Mouse (Mus musculus) megakaryocyte progenitor cell, adult 5-6 weeks (primary cell): ENCODE measurements around the gene Pnpla3. TPM values are rescaled to one million over a fixed set of nuclear protein-coding genes. Genes with fewer than 3 reads are reported as not detected.
"Not testable (repeated sequence)": the region's sequence is repeated elsewhere in the genome, so short reads cannot be mapped to it uniquely, and the experiment has no call there.

Source experiments
- ATAC-seq: replicated peaks from 2 replicates; pipeline ENCODE4 v1.8.0; 2016; ENCODE audit warnings: mild to moderate bottlenecking, moderate TSS enrichment, inconsistent platforms; ENCODE audit not compliant: poor library complexity
- total RNA-seq, 2 experiments: library from RNA; stranded (forward) in 1 of 2; stranded (reverse) in 1 of 2; fragments of 157-497, 149-512 nt in 1 of 2; fragments of 200-1000 nt in 1 of 2; gene quantifications; 2 replicates each; pipeline versions ENCODE4 v1.2.3 to v1.2.4; 2015 to 2017

Gene Pnpla3
- total RNA-seq (2015): not detected in 2 replicates
- not detected in 2 replicates for total RNA-seq (2017)

DNA sequence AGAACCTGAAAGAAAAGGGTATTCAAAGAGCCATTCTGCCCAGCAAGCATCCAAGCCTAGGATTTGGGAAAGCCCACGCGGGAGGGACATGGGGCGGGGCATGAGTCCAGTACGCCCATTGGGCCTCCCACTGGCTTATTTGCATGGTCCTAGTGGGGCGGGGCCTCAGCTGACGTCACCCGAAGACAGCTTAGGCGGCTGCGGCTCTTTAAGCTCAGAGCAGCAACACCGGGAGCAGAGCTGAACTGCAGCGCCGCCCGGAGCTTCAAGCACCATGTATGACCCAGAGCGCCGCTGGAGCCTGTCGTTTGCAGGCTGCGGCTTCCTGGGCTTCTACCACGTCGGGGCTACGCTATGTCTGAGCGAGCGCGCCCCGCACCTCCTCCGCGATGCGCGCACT is at the start of gene Pnpla3:
Gene Pnpla3 (plus strand): TSS at position 238 of the 400 bp plus-strand sequence.
- ATAC-seq: peak; percentile 99

GRCm38 (mm10) chr15:84120612-84121011 is 47.0 kb upstream of the Pnpla3 start:
- ATAC-seq: peak; percentile 66

DNA sequence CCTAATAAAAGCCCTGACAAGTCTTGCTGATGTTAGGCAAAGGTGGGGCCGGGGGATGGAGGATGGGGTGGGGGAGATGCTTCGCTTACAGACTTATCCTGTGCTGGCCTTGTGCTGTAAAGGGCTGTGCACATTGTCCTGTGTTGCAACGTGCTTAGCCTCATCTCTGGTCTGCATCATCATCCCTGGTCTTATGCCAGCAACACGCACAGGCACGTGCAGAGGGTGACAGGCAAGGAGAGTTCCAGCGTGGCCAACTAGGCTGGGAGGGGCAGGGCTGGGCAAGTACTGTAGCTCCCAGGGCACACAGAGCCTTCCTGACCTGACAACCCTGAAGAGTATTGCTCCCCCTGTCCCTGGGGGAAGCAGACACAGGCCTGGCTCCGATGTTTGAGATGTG is 46.6 kb upstream of the Pnpla3 start:
- no peak for ATAC-seq

DNA sequence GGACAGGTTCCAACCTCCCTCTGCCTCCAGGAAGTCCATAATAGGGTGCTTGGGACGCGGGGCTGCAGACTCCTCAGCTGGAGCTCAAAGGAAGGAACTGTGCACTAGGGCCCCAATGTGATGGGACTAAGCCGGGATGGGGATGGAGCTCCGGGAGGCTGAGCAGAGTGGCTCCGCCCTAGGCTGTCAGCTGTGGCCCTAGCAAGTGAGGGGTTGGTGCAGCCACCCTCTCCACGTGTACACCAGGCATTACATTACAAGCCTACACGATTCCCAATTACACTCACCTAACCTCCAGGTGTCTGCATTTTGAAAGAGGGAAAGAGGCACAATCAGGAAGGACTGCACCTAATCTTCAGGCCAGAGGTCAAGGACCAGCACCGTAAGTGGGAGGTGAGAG is 44.6 kb upstream of the Pnpla3 start, which contains the start of gene Pnpla5:
Gene Pnpla5 (minus strand): TSS at position 101 of the 400 bp plus-strand sequence.
- ATAC-seq: no peak

DNA sequence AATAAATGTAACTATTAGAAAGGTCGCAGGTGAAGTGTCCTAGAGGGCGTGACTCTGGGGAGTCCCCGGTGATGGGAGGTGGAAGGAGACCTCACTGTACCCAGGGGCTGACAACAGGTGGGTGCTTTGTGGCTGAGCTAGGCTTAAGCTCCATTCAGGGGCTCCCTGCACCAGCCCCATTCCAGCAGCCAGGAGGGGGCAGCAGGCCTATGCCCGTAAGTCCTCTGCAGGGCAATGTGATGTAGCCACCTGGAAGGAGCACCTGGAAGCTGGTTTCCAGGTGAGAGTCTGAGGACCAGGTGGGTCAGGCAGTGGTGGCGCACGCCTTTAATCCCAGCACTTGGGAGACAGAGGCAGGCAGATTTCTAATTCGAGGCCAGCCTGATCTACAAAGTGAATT is 43.6 kb upstream of the Pnpla3 start:
- no peak for ATAC-seq

GRCm38 (mm10) chr15:84126447-84126846 is 41.2 kb upstream of the Pnpla3 start:
- peak; percentile 38; the same call in 1 of the 2 replicates for ATAC-seq

GRCm38 (mm10) chr15:84126871-84127270 is 40.8 kb upstream of the Pnpla3 start:
- ATAC-seq: peak; percentile 97

DNA sequence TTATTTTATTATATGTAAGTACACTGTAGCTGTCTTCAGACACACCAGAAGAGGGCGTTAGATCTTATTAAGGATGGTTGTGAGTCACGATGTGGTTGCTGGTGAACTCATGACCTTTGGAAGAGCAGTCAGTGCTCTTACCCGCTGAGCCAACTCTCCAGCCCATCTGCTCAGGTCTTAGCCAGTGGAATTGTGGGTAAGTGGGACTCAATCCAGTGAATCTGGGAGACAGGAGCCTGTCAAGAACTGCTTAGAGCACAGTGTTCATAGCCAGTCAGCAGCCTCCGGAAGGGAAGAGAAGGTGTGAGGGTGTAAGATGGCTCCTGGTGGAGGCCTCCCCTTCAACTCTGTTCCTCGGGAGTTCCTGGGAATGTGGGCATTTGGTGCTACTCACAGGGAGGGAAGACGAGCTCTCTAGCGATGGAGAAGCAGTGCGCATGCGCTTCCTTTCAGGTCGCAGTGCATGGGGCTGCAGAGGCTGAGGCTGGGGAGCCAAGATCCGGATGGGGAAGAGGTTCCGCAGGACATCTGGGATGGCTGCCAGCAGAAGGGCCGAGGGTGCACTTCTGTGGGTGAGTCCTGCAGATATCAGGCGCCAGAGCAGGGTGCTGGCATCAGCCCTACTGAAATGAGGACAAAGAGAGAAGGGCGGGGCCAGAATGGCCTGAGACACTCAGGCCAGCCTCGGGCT is 36.4 kb upstream of the Pnpla3 start:
- peak; percentile 65 for ATAC-seq

DNA sequence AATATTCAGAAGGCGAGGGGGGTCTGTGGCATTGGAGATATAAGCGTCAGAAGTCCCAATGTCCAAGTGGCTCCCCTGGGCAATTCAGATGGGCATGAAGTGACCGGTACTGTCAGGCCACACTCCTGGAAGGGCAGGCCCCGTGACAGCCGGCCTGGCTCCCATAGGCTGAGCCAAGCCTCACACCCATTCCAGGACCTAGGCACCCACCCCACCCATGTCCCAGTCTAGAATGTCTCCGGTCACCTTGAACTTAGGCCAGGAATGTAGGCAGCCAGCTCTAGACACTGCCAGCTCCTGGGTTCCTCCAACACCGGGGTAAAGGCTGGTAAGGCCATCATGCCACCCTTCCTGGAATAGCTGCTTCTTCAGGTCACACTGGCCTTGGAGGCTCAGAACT is 35.7 kb upstream of the Pnpla3 start:
- no peak for ATAC-seq

- no peak for ATAC-seq
Observed at GRCm38 (mm10) chr15:84133440-84133839, 34.2 kb upstream of the Pnpla3 start.

- peak; percentile 71 for ATAC-seq
Observed at GRCm38 (mm10) chr15:84135472-84135871, 32.2 kb upstream of the Pnpla3 start.

GRCm38 (mm10) chr15:84136473-84137415 is 30.9 kb upstream of the Pnpla3 start:
- ATAC-seq: no peak

GRCm38 (mm10) chr15:84139592-84140005 is 28.0 kb upstream of the Pnpla3 start:
- ATAC-seq: peak; percentile 68

- no peak for ATAC-seq
Observed at GRCm38 (mm10) chr15:84140109-84140508, 27.5 kb upstream of the Pnpla3 start.

- no peak for ATAC-seq
Observed at GRCm38 (mm10) chr15:84140929-84141328, 26.7 kb upstream of the Pnpla3 start.

DNA sequence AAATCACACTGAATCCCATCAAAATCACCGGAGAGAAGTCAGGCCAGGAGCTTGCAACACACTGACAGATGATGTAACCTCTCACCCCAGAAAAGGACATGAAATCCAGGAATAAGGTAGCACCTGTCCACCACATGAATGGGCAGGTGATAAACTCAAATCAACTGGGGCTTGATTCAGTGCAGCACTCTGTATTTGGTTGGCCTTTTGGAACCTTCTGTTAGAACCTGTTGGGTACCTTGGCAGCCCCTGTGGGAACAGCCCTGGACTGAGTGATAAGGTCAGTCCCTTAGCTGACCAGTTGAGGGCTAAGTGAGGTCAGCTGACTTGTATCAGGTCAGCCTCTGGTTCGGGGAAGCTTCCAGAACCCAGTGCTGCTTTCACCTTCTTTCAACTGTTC is 11.5 kb upstream of the Pnpla3 start:
- no peak for ATAC-seq

- ATAC-seq: not testable (repeated sequence)
Observed at GRCm38 (mm10) chr15:84157530-84157929, 10.1 kb upstream of the Pnpla3 start.

DNA sequence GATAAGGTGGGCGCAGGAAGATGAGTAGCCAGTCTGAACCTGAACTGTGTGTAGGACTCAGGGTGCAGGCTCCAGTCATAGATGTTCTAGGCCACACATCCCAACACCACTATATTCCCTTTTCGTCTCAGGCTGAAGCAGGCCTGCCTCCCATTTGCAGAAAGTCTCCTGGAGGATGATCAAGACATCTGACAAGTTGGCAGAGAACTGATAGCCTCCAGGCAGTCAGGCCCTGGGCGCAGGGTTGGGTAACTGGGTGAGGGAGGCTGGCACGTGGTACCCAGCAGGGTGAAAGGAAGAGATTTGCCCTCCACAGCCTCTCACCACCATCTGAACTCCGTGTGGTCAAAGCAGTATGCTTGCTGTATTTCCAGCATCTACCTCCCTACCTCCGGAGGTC is 5.8 kb upstream of the Pnpla3 start:
- no peak for ATAC-seq

DNA sequence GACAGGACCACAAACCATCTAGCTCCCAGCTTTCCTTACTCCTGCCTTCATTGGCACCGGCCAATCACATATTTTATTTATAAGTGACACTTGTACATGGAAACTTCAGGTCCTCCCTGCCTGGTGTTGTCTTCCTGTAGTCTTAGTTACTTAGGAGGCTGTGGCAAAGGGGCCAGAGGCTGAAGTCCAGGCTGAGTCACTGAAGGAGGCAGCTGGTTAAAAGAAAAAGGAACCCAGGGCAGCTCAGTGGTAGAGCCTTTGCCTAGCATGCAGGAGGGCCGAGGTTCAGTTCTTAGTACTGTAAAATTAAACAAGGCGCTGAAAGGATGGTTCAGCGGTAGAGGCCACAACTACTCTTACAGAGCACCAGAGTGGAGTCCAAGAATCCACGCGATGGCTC is 819 bp upstream of the Pnpla3 start:
- no peak for ATAC-seq

DNA sequence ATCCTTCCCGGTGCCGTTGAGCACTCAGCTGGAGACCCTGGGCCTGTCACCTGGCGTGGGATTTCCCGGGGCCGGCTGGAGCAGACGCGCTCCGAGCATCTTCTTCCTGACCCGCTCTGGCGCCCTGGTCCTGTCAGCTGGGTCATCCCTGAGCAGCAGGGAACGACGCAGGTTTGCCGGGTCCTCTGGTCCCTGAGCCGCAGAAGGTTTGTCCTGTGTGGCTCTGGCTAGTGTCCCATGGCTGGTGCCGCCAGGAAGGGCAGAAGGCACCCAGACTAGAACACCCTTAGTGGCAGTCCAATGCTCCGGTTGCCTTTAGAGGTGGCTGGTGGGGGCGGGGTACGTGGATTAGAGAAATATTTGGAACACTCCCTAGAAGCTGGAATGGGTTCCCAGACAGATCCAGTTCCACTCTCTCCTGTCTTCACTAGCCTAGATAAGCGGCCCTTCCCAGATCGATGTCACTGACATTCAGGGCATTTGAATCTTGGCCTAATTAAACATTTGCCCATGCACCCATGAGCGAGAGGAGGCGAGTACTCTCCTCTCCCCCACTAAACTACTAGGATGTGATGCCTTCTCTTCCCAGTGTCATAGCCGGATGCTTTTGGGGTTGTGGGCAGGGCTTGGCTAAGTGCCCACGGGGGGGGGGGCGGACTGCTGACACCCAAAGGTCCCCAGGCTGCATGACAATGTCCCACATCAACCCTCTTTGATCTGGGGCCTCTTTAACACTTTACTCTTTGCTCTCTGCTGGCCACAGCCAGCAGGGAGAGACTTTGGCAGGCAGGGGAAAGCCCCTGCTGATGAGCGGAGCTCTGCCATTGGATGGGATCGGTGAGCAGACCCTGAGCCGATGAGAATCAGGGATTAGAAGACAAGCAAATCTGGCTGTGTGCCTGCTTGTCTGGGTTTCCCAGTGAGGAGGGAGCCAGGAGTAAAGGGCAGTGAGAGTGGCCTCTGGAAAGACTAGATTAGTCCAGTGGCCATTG is 829 bp downstream of the Pnpla3 start:
- ATAC-seq: no peak

DNA sequence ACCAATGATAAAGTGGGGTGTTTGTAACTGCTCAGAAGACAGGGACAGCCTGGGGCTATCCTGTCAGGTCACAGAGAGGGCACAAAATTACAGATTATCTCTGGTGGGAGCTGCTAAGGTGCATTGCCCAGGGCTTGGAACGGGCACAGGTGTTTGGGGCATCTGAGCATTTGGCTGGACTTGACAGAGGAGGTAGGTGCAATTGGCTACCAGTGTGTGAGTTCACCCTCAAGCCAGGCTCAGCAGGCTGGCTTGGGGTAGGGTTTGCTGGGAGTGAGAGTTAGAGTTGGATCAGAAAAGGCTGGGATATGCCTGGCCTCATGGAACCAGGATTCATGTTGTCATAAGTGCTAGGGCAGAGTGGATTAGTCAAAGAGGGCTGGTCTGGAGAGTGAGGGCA is 1.9 kb downstream of the Pnpla3 start:
- no peak for ATAC-seq
